Mouse (Mus musculus): ENCODE measurements around the gene Atp6v1e2.
A peak's percentile ranks its signal among the peaks of the same experiment; 100 is the strongest.

Gene Atp6v1e2

GRCm38 (mm10) chr17:86947840-86948796 lies at the start of gene Atp6v1e2:
Gene Atp6v1e2, minus strand, starts transcription at chr17:86947897.
- peak; percentile 86 to 88 for DNase-seq

- no peak for DNase-seq
These were observed 49.6 kb upstream of the Atp6v1e2 start for GRCm38 (mm10) chr17:86997323-86997722.

- DNase-seq, result no peak
These were observed 43.6 kb upstream of the Atp6v1e2 start for GRCm38 (mm10) chr17:86991306-86991705.

GRCm38 (mm10) chr17:86988601-86989184 lies 41.0 kb upstream of the Atp6v1e2 start:
- DNase-seq, result no peak

- no peak for DNase-seq
These were observed 40.5 kb upstream of the Atp6v1e2 start for GRCm38 (mm10) chr17:86988161-86988560.

GRCm38 (mm10) chr17:86986449-86987138 lies 38.9 kb upstream of the Atp6v1e2 start:
- peak in 1 of 2 experiments; percentile 52 for DNase-seq

- DNase-seq, result no peak
These were observed 34.8 kb upstream of the Atp6v1e2 start for GRCm38 (mm10) chr17:86982497-86982896.

- DNase-seq, result no peak
These were observed 34.0 kb upstream of the Atp6v1e2 start for GRCm38 (mm10) chr17:86981701-86982100.

GRCm38 (mm10) chr17:86981205-86981604 lies 33.5 kb upstream of the Atp6v1e2 start:
- DNase-seq, result no peak

GRCm38 (mm10) chr17:86978496-86978895 lies 30.8 kb upstream of the Atp6v1e2 start:
- DNase-seq, result no peak

- DNase-seq, result no peak
These were observed 28.7 kb upstream of the Atp6v1e2 start for GRCm38 (mm10) chr17:86976387-86976786.

GRCm38 (mm10) chr17:86973097-86973496 lies 25.4 kb upstream of the Atp6v1e2 start:
- DNase-seq, result no peak

- no peak for DNase-seq
These were observed 24.2 kb upstream of the Atp6v1e2 start for GRCm38 (mm10) chr17:86971860-86972259.

GRCm38 (mm10) chr17:86971036-86971435 lies 23.3 kb upstream of the Atp6v1e2 start:
- no peak for DNase-seq

- no peak for DNase-seq
These were observed 22.5 kb upstream of the Atp6v1e2 start for GRCm38 (mm10) chr17:86970026-86970750.

- peak in 1 of 2 experiments; percentile 19 for DNase-seq
These were observed 21.9 kb upstream of the Atp6v1e2 start for GRCm38 (mm10) chr17:86969582-86969981.

- DNase-seq, result no peak
These were observed 20.9 kb upstream of the Atp6v1e2 start for GRCm38 (mm10) chr17:86968581-86968980.

GRCm38 (mm10) chr17:86967536-86968525 lies 20.1 kb upstream of the Atp6v1e2 start:
- DNase-seq, result peak; percentile 40 to 46

GRCm38 (mm10) chr17:86967048-86967447 lies 19.4 kb upstream of the Atp6v1e2 start:
- DNase-seq, result no peak

- DNase-seq, result no peak
These were observed 18.3 kb upstream of the Atp6v1e2 start for GRCm38 (mm10) chr17:86966040-86966439.

GRCm38 (mm10) chr17:86965121-86965520 lies 17.4 kb upstream of the Atp6v1e2 start:
- DNase-seq, result no peak

All from cerebellum, postnatal 14 days (tissue).